Mouse (Mus musculus): ENCODE results near the gene Zfp980. TPM values are rescaled to one million over a fixed set of nuclear protein-coding genes. Genes with fewer than 3 reads are reported as not detected.

The Zfp980 gene
- total RNA-seq (2023): 1 to 10 TPM in 1 of 2 experiments, under 1 TPM in 1; 0.38 to 1.1 TPM

GRCm38 (mm10) chr4:145670385-145670784 lies at the start of gene Zfp980:
Gene Zfp980 (plus strand): TSS chr4:145670685.

Other genes starting within 250 kb of the Zfp980 start
- 1 to 10 TPM; 2.9 to 4.0 TPM for gene Zfp990, start 159.9 kb upstream of the Zfp980 start, total RNA-seq (2023)
- gene Gm13212, start 85.5 kb upstream of the Zfp980 start, total RNA-seq (2023): 10 to 100 TPM in 1 of 2 experiments, 1 to 10 TPM in 1; 9.1 to 12.9 TPM
- gene Zfp986, start 198.1 kb downstream of the Zfp980 start, total RNA-seq (2023): not detected

Data from T-cell, adult 66 days (primary cell).